Mouse (Mus musculus) lung, postnatal 0 days (tissue): ENCODE data around the gene Dgcr2. TPM values are rescaled to one million over a fixed set of nuclear protein-coding genes. Genes with fewer than 3 reads are reported as not detected.

Source experiments
- ATAC-seq: fragments of 200-750 bp; cut with Nextera tagmentation; 2 replicates; pipeline ENCODE4 v1.8.0; 2017; ENCODE audit warnings: moderate library complexity
- DNase-seq: peaks from one replicate; pipeline ENCODE4 v3.0.0-alpha.2; 2016; ENCODE audit warnings: low spot score
- H3K27ac ChIP-seq: fragments of 300-500 bp; sonication (generic); 2 replicates; pipeline ENCODE4 v1.5.1; 2014; ENCODE audit warnings: antibody characterized with exemption, mild to moderate bottlenecking, low read length, mixed read lengths
- H3K27me3 ChIP-seq: fragments of 300-500 bp; sonication (generic); replicated peaks from 2 replicates; pipeline ENCODE4 v1.6.1; 2014; ENCODE audit warnings: low read length, mixed read lengths; ENCODE audit not compliant: insufficient read depth
- H3K36me3 ChIP-seq: fragments of 300-500 bp; sonication (generic); 2 replicates; pipeline ENCODE4 v1.6.1; 2014; ENCODE audit warnings: low read length, mixed read lengths; ENCODE audit not compliant: insufficient read depth
- H3K4me1 ChIP-seq: fragments of 300-500 bp; sonication (generic); 2 replicates; pipeline ENCODE4 v1.6.1; 2014; ENCODE audit warnings: antibody characterized with exemption, low read depth, low read length, mixed read lengths; ENCODE audit not compliant: insufficient read depth
- H3K4me2 ChIP-seq: fragments of 300-500 bp; sonication (generic); replicated peaks from 2 replicates; pipeline ENCODE4 v1.6.1; 2014; ENCODE audit warnings: low read depth, mild to moderate bottlenecking, low read length, moderate library complexity, mixed read lengths
- H3K4me3 ChIP-seq: fragments of 300-500 bp; sonication (generic); 2 replicates; pipeline ENCODE4 v1.5.1; 2014; ENCODE audit warnings: low read depth, low read length
- H3K9ac ChIP-seq: fragments of 300-500 bp; sonication (generic); replicated peaks from 2 replicates; pipeline ENCODE4 v1.6.1; 2014; ENCODE audit warnings: low read depth, mild to moderate bottlenecking
- H3K9me3 ChIP-seq: fragments of 300-500 bp; sonication (generic); 2 replicates; pipeline ENCODE4 v1.6.1; 2016; ENCODE audit warnings: low read length, mixed read lengths
- CTCF ChIP-seq: IDR thresholded peaks from 2 replicates; pipeline ENCODE4 v1.5.1; 2016; ENCODE audit warnings: antibody characterized with exemption, mild to moderate bottlenecking
- EP300 ChIP-seq: IDR thresholded peaks from 2 replicates; pipeline ENCODE4 v1.6.1; 2016; ENCODE audit warnings: antibody characterized with exemption, mild to moderate bottlenecking, control low read depth
- WGBS: fragments of 180-500 bp; shearing (Covaris S2); extraction: QIAGEN DNeasy Blood & Tissue Kit; methylation state at CpG from one replicate; pipeline ENCODE4 v1.1.7; 2014; 5-methylcytosine and 5-hydroxymethylcytosine counted together
- polyA plus RNA-seq: library from polyadenylated mRNA; unstranded; fragments of >200 nt; fragmentation: Nextera tagmentation; extraction: Ambion mirVana; gene quantifications from 2 replicates; pipeline ENCODE4 v1.2.1, GENCODE M21; 2015

The Dgcr2 gene
- polyA plus RNA-seq, result 47.3 and 49.2 TPM in 2 replicates

- no peaks in the 10 kb centered on the region for H3K9me3 ChIP-seq
- H3K4me1 ChIP-seq, result no peaks in the 10 kb centered on the region
- no peak for DNase-seq
- no peak within 1 kb of the TSS for H3K4me2 ChIP-seq
- no peaks in the 10 kb centered on the region for H3K27me3 ChIP-seq
- no peak within 1 kb of the TSS for H3K27ac ChIP-seq
- H3K9ac ChIP-seq, result no peak within 1 kb of the TSS
- WGBS, result 87% methylated on average over 14 of the region's 14 CpGs
- no peak for ATAC-seq
- TF ChIP-seq EP300 (no peak), CTCF (no peak)
- no peak within 1 kb of the TSS for H3K4me3 ChIP-seq
- H3K36me3 ChIP-seq, result peaks cover 17% of the 10 kb centered on the region
Measured at GRCm38 (mm10) chr16:17898462-17898861, at the start of gene Dgcr2, which contains the start of gene Tssk2. Gene Dgcr2 (minus strand): TSS chr16:17898562. Gene Tssk2 (plus strand): TSS chr16:17898637.

- Histone ChIP-seq H3K4me2 (no peak overlapping the region), H3K9ac (no peak overlapping the region), H3K4me3 (no peak overlapping the region), H3K9me3 (no peaks in the 10 kb centered on the region), H3K36me3 (no peaks in the 10 kb centered on the region), H3K4me1 (no peaks in the 10 kb centered on the region), H3K27ac (0 out of 2 replicates have a peak overlapping the region, but pooled peaks have one; percentile 16), H3K27me3 (no peaks in the 10 kb centered on the region)
- WGBS, result 39% methylated on average over 7 of the region's 7 CpGs
- peak; percentile 90 for ATAC-seq
- TF ChIP-seq CTCF, result no peak
- peak; percentile 71 for TF ChIP-seq EP300
- peak; percentile 84 for DNase-seq
Measured at GRCm38 (mm10) chr16:17945081-17945831, 46.9 kb upstream of the Dgcr2 start.

GRCm38 (mm10) chr16:17943466-17943865 is 45.1 kb upstream of the Dgcr2 start:
- TF ChIP-seq CTCF (no peak), EP300 (no peak)
- Histone ChIP-seq H3K4me2 (no peak overlapping the region), H3K9me3 (no peaks in the 10 kb centered on the region), H3K27ac (no peak overlapping the region), H3K4me1 (no peaks in the 10 kb centered on the region), H3K27me3 (no peaks in the 10 kb centered on the region), H3K36me3 (no peaks in the 10 kb centered on the region), H3K4me3 (no peak overlapping the region), H3K9ac (no peak overlapping the region)
- WGBS, result 71% methylated on average over 8 of the region's 8 CpGs
- ATAC-seq (no peak), DNase-seq (no peak)

- peak; percentile 60 for ATAC-seq
- H3K4me1 ChIP-seq, result no peaks in the 10 kb centered on the region
- DNase-seq, result peak; percentile 50
- H3K4me3 ChIP-seq, result no peak overlapping the region
- H3K4me2 ChIP-seq, result no peak overlapping the region
- H3K36me3 ChIP-seq, result no peaks in the 10 kb centered on the region
- H3K9me3 ChIP-seq, result no peaks in the 10 kb centered on the region
- WGBS, result 20% methylated on average over 9 of the region's 9 CpGs
- peak overlapping the region; percentile 11; the same call in 1 of the 2 replicates for H3K27ac ChIP-seq
- H3K27me3 ChIP-seq, result no peaks in the 10 kb centered on the region
- no peak for TF ChIP-seq EP300
- TF ChIP-seq CTCF, result no peak
- no peak overlapping the region for H3K9ac ChIP-seq
Measured at GRCm38 (mm10) chr16:17939255-17939751, 40.9 kb upstream of the Dgcr2 start.

- H3K4me3 ChIP-seq, result no peak overlapping the region
- no peaks in the 10 kb centered on the region for H3K36me3 ChIP-seq
- ATAC-seq (peak; percentile 97), DNase-seq (peak; percentile 79)
- TF ChIP-seq EP300 (no peak), CTCF (peak; percentile 92)
- WGBS, result 11% methylated on average over 7 of the region's 7 CpGs
- peak overlapping the region; percentile 11; the same call in 1 of the 2 replicates for H3K27ac ChIP-seq
- no peaks in the 10 kb centered on the region for H3K4me1 ChIP-seq
- no peak overlapping the region for H3K4me2 ChIP-seq
- no peaks in the 10 kb centered on the region for H3K27me3 ChIP-seq
- no peak overlapping the region for H3K9ac ChIP-seq
- H3K9me3 ChIP-seq, result no peaks in the 10 kb centered on the region
Measured at GRCm38 (mm10) chr16:17938821-17939220, 40.5 kb upstream of the Dgcr2 start.

- H3K4me3 ChIP-seq, result no peak overlapping the region
- no peak for ATAC-seq
- H3K9ac ChIP-seq, result no peak overlapping the region
- no peak for TF ChIP-seq EP300
- no peak for TF ChIP-seq CTCF
- no peaks in the 10 kb centered on the region for H3K4me1 ChIP-seq
- H3K9me3 ChIP-seq, result no peaks in the 10 kb centered on the region
- no peak for DNase-seq
- H3K4me2 ChIP-seq, result no peak overlapping the region
- H3K27ac ChIP-seq, result no peak overlapping the region
- no peaks in the 10 kb centered on the region for H3K27me3 ChIP-seq
- WGBS, result 46% methylated on average over 7 of the region's 7 CpGs
- H3K36me3 ChIP-seq, result no peaks in the 10 kb centered on the region
Measured at GRCm38 (mm10) chr16:17938187-17938586, 39.8 kb upstream of the Dgcr2 start.
